Mouse (Mus musculus) heart, adult 8-10 months (tissue): Measurements from ENCODE around the gene Pfn4. TPM values are rescaled to one million over a fixed set of nuclear protein-coding genes. Genes with fewer than 3 reads are reported as not detected.
"Not testable (repeated sequence)": the region's sequence is repeated elsewhere in the genome, so short reads cannot be mapped to it uniquely, and the experiment has no call there.

Experiments
- DNase-seq: peaks from one replicate; pipeline ENCODE4 v3.0.0; 2022; ENCODE audit warnings: low spot score
- total RNA-seq, 4 experiments: library from RNA; stranded (reverse); gene quantifications; 2 replicates each; pipeline ENCODE4 v1.2.4; 2022

The Pfn4 gene
- 1 to 10 TPM; 2.2 to 5.0 (median 2.9) TPM for total RNA-seq

GRCm38 (mm10) chr12:4768492-4769332, at the start of gene Pfn4, which contains the start of gene Fam228b:
Gene Pfn4 (plus strand): TSS chr12:4769022.
Gene Fam228b (minus strand): TSS chr12:4769267.
- peak; percentile 97 for DNase-seq

- DNase-seq, result no peak
Measured at GRCm38 (mm10) chr12:4719066-4719761, 49.6 kb upstream of the Pfn4 start.

DNA sequence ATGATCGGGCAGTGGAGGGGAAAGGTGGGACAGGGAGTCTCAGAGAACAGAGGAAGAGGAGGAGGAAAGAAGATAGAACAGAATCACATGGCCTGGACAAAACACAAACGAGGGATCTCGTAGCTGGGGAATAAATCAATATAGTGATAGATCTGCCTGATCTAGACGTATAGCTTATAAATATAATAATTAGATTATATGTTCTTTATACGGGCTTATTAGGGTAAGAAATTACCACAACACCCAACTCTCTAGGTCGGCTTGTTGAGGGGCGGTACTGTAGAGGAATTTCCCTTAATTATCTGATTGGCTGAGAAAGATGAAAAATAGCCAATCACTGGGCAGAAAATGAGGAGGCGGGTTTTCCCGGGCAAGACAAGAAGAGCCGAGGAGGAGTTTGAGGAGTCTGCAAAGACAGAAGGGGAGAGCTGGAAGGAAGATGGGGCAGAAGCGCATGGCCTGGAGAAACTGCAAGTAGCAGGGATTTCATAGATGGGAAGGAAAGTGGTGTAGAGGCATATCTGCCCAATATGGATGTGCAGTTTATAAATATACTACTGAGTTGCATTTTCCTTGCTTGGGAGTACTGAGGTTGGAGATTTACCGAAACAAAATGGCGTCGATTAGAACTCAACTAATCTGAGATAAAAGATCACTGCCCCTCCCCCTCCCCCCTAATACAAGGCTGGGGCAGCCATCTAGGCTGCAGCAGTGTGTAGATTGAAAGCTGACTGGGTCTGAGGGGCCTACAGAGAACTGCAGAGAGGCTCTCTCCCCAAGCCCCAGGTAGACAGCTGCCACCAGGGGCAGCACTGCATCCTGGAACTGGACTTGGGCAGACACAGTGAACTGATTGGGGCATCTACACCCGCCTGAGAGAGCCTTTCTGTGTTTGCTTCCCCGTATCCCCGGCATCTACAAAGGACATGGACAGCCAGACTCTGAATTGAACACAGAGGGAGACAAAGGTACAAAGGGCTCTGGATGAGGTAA, 48.8 kb upstream of the Pfn4 start:
- DNase-seq, result no peak

DNA sequence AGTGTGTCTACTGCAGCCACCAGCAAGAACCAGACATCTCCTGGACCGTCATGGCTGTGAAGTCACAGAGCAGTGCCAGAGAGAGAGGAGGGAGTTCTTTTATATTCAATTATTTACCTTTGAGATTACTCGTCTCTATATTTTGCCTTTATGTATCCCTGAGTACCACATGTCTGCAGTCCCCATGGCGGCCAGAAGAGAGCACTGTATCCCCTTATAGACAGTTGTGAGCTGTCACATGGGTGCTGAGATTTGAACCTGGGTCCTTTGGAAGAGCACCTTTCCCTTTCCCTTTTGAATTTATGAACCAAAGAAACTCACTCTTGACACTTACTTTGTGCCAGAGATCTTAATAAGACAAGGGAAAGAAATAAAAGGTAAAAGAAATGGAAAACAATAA, 39.7 kb upstream of the Pfn4 start:
- no peak for DNase-seq

GRCm38 (mm10) chr12:4731629-4732028, 37.2 kb upstream of the Pfn4 start:
- no peak for DNase-seq

- DNase-seq, result no peak
Measured at GRCm38 (mm10) chr12:4732332-4732731, 36.5 kb upstream of the Pfn4 start.

DNA sequence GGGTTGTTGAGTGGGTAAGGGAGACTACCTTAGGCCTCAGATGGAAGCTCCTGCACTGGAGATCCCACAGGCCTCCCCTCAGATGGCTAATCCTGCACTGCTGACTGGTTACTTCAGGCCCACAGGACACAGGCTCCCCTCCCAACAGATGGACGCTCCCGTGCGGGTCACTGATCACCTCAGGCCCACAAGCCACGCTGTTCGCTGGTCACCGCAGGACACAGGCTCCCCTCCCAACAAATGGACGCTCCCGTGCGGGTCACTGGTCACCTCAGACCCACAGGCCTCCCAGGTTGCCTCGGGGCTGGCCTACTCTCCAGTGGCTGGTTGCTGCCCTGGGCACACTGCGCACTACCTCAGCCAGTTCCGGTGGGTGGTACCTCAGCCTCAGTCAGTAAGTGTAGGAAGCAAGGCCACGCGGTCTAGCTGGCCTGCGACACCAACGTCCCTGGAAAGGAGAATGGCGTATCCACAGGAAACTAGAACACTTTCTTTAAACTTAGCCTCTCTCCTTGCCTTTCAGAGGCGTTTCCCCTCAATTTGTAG, 30.7 kb upstream of the Pfn4 start, which contains the start of gene Fam228a:
TSS of gene Fam228a (minus strand) at position 400 of the 546 bp plus-strand sequence.
- DNase-seq, result no peak

DNA sequence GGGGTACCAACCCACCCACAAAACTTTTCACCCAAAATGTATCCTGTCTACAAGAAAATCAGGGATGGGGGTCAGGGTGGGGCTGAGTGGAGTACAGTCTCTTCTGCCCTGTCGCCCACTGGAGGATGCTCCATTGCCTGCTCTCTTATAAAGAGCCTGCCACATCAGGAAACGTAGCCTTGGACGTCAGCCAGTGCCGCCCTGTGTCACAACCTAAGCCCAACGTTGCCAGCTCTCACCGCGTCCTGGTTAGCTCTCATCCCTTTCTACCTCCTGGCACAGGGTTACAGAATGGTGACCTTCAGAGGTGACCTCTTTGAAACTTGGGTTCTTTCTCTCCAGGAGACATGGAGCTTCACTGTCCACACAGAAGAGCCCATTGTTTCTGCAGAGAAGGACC, 28.0 kb upstream of the Pfn4 start:
- DNase-seq, result no peak

GRCm38 (mm10) chr12:4742183-4742582, 26.6 kb upstream of the Pfn4 start:
- no peak for DNase-seq

- peak; percentile 20 for DNase-seq
Measured at GRCm38 (mm10) chr12:4744486-4744885, 24.3 kb upstream of the Pfn4 start.

DNA sequence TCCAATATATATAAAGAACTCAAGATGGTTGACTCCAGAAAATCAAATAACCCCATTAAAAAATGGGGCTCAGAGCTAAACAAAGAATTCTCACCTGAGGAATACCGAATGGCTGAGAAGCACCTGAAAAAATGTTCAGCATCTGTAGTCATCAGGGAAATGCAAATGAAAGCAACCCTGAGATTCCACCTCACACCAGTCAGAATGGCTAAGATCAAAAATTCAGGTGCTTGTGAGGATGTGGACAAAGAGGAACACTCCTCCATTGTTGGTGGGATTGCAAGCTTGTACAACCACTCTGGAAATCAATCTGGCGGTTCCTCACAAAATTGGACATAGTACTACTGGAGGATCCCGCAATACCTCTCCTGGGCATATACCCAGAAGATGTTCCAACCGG, 14.4 kb upstream of the Pfn4 start:
- not testable (repeated sequence) for DNase-seq

DNA sequence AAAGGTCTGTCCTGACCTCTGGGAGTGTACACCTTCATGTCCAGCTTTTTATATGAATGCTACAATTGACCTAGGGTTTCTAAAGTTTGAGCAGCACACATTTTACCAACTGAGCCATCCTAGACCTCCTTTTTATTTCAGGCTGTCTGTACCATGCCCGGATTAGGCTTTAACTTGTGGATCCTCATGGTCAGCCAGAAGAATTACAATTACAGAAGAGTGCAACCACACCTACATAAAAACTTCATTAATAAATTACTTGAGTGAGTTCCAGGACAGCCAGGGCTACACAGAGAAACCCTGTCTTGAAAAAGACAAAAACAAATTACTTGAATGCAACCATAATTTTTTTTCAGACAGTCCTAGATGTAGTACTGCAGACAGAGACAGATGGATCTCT, 11.8 kb upstream of the Pfn4 start:
- no peak for DNase-seq

DNA sequence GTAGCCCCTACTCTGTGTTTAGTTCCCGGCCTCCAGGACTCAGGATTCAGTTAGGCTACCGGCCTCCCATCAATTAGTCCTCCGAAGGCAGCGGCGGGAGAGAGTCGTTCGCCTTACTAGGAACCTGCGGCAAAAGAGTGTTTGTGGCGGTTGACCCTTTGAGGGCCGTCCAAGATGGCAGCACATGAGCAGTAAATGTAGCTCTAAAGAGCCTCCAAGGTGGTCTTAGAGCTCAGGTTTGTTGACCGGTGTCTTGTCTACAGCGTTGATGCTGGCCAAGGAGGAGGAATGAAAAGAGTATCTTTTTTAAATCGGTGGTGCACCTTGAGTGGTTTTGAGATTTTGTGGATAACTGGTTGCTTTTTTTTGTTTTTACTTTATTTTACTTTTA, 506 bp downstream of the Pfn4 start:
- DNase-seq, result no peak

DNA sequence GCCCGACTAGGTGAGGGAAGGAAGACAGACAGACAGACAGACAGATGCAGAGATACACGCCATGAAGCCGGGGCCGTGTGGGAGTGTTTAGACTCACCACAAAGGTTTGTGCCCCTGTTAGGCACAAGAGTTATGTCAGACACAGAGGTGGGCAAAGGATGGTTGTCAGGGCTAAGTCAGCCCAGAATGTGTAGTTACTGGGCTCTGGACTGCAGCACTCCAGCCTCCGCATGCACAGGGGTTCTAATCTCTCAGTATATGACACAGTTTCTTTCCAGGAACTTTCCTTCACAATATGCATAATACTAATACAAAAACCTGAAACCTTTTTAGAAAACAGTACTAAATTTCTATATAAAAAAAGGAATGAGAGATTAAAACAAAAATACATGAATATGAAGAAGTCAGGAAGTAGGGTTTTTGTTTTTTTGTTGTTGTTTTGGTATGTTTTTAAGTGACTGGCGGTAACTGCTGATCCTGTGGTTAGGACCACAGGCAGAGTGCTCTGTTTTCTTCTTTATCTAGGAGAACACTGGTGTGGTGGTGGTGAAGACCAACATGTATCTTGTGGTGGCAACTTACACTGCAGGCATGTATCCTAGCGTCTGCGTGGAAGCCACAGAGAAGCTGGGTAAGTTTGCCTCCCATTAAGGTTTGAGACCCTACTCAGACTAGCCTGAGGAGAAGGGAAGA, 6.2 kb downstream of the Pfn4 start:
- DNase-seq, result no peak

GRCm38 (mm10) chr12:4775588-4775949, 6.7 kb downstream of the Pfn4 start:
- DNase-seq, result no peak

- no peak for DNase-seq
Measured at GRCm38 (mm10) chr12:4777734-4778133, 8.9 kb downstream of the Pfn4 start.

DNA sequence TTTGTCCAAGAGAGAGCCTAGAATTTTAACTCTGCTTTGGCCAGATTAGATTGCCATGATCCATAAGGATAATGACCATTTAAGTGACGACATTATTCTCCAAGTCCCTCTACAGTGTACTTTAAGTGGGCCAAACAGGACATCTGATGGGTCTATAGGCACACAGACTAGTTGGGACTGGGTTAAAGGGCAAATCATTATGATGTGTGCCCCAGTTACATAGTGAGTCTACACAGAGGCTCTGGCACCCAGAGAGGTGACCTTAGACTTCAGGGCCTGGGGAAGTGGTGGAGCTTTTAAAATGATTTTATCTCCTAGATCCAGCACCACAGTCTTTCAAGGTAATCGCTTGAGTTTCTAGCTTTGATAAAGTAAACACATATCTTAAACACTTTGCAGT, 11.4 kb downstream of the Pfn4 start:
- no peak for DNase-seq

GRCm38 (mm10) chr12:4781270-4781669, 12.4 kb downstream of the Pfn4 start:
- DNase-seq, result no peak

DNA sequence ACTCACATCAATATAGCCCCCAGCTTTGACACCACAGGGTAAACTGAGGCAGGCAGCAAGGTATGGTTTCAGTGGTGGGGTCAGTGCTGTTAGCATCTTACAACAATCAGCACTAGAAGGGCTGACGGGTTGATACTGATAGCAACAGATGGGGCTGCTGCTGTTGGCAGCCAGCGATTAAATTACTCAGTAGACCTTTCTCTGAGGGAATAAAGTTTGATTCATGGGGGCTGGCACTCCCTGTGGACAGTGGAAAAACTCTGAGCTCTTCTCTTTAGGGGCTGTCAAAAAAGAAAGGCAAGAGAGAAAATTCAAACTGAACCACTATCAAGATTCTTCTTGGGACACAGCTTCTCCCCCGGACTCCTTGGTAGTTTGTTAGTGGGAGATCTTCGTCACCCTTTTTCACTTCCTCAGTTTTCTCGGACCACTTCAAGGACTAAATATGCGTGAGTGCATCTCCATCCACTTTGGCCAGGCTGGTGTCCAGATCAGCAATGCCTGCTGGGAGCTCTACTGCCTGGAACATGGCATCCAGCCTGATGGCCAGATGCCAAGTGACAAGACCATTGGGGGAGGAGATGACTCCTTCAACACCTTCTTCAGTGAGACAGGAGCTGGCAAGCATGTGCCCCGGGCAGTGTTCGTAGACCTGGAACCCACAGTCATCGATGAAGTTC, 13.0 kb downstream of the Pfn4 start:
- not testable (repeated sequence) for DNase-seq

DNA sequence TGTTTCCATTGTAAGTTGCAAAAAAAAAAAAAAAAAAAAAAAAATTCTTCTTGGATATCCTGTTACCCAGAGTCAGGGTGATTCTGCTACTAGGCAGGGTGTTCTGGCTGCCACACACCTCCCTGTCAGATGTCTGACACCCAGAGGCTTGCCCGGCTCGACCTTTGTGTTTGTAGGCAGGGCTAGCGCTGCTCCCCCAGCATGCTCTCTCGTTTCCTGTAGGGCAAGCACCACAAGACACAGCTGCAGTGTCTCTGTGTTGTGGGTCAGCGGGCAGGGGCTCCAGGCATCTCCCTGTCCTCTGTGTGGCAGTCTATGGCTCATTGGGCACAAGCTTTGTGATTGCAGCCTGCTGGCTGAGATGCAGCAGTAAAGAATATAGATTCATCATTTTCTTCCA, 14.8 kb downstream of the Pfn4 start:
- DNase-seq, result no peak
